Mouse (Mus musculus) olfactory bulb, adult 2 months (tissue): ENCODE measurements at regions not wholly inside any gene's neighbourhood (a gene's known extent, or its start where the extent isn't known, plus 50 kb on each side); places are given as distances from the start of the nearest gene placed in this dataset.

Source experiments
- CTCF ChIP-seq: fragments of 200-500 bp; IDR thresholded peaks from 2 replicates; pipeline ENCODE4 v1.5.1; 2012; ENCODE audit warnings: low read depth, mild to moderate bottlenecking, low read length, moderate library complexity; ENCODE audit not compliant: insufficient read depth
- POLR2A ChIP-seq: fragments of 200-500 bp; IDR thresholded peaks from 2 replicates; pipeline ENCODE4 v1.6.1; 2012; ENCODE audit warnings: mild to moderate bottlenecking, low read depth, low read length, moderate library complexity; ENCODE audit not compliant: insufficient read depth

DNA sequence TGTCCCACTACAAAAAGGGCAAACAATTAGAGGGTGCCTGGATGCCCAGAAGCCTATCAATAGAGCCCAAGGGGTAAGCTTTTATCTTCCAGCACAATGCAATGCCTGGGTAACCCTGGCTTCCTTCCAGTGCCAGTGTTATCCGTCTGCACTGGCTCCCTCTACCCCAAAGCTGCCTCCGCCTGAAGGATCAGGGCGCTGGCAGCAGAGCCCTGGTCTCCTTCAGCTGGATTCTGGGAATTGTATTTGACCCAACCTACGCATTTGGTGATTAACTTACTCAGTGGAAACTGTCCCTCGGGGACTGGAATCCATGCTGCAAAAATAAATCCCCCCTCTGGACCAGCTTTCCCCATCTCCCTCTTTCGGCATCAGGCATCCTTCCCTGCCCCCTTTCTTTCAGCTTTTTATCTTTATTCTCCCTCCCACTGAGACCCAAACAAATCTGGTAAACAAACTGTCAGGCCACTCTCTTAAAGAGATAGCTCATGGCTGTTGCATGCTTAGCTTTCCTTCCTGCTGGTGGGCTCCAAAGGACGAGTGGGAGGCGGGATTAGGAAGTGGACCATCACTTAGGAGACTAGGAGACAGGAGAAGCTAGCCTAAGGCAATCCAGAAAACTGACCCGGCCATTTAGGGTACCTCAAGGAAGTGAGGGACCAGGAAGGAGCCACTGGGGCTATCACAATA is 111.5 kb upstream of the Haao start:
- TF ChIP-seq CTCF (no peak), POLR2A (no peak)
